Mouse (Mus musculus) forebrain, embryonic 15.5 days (tissue): ENCODE data around the gene Psors1c2. TPM values are rescaled to one million over a fixed set of nuclear protein-coding genes. Genes with fewer than 3 reads are reported as not detected.
"Not testable (repeated sequence)": the region's sequence is repeated elsewhere in the genome, so short reads cannot be mapped to it uniquely, and the experiment has no call there.

Source experiments
- ATAC-seq: fragments of 200-750 bp; cut with Nextera tagmentation; replicated peaks from 2 replicates; pipeline ENCODE4 v1.8.0; 2017; ENCODE audit warnings: mild to moderate bottlenecking, moderate TSS enrichment, moderate library complexity
- H3K27ac ChIP-seq: fragments of 300-500 bp; sonication (generic); replicated peaks from 2 replicates; pipeline ENCODE4 v1.5.1; 2015; ENCODE audit warnings: mild to moderate bottlenecking, inconsistent platforms
- H3K27me3 ChIP-seq: fragments of 300-500 bp; sonication (generic); 2 replicates; pipeline ENCODE4 v1.6.1; 2015; ENCODE audit warnings: inconsistent platforms
- H3K36me3 ChIP-seq: fragments of 300-500 bp; sonication (generic); 2 replicates; pipeline ENCODE4 v1.6.1; 2015; ENCODE audit warnings: mild to moderate bottlenecking, inconsistent platforms
- H3K4me1 ChIP-seq: fragments of 300-500 bp; sonication (generic); 2 replicates; pipeline ENCODE4 v1.6.1; 2015; ENCODE audit warnings: inconsistent platforms
- H3K4me2 ChIP-seq: fragments of 300-500 bp; sonication (generic); replicated peaks from 2 replicates; pipeline ENCODE4 v1.6.1; 2015; ENCODE audit warnings: mild to moderate bottlenecking, inconsistent platforms
- H3K4me3 ChIP-seq: fragments of 300-500 bp; sonication (generic); 2 replicates; pipeline ENCODE4 v1.5.1; 2015; ENCODE audit warnings: mild to moderate bottlenecking, inconsistent platforms
- H3K9ac ChIP-seq: fragments of 300-500 bp; sonication (generic); replicated peaks from 2 replicates; pipeline ENCODE4 v1.6.1; 2015; ENCODE audit warnings: mild to moderate bottlenecking, inconsistent platforms
- H3K9me3 ChIP-seq: fragments of 300-500 bp; sonication (generic); 2 replicates; pipeline ENCODE4 v1.6.1; 2016; ENCODE audit warnings: inconsistent platforms
- WGBS: fragments of 180-500 bp; shearing (Covaris S2); methylation state at CpG from one replicate; pipeline ENCODE4 v1.1.7; 2015; ENCODE audit warnings: mixed read lengths; 5-methylcytosine and 5-hydroxymethylcytosine counted together
- polyA plus RNA-seq: library from polyadenylated mRNA; unstranded; fragments of >200 nt; fragmentation: Nextera tagmentation; extraction: Ambion mirVana; gene quantifications from 2 replicates; pipeline ENCODE4 v1.2.1, GENCODE M21; 2015

Psors1c2 gene
- polyA plus RNA-seq, 1 experiment from 2014 or later: 1.2 TPM

- ATAC-seq: no peak
- Histone ChIP-seq H3K4me3 (no peak overlapping the region), H3K4me1 (no peaks in the 10 kb centered on the region), H3K4me2 (no peak overlapping the region), H3K27me3 (peaks cover 18% of the 10 kb centered on the region), H3K36me3 (no peaks in the 10 kb centered on the region), H3K27ac (no peak overlapping the region), H3K9ac (no peak overlapping the region), H3K9me3 (no peaks in the 10 kb centered on the region)
- 21% methylated on average over 13 of the region's 13 CpGs for WGBS
These were observed 25.3 kb upstream of the Psors1c2 start for GRCm38 (mm10) chr17:35507556-35508260.

GRCm38 (mm10) chr17:35508279-35508678 lies 24.7 kb upstream of the Psors1c2 start:
- 50% methylated on average over 5 of the region's 5 CpGs for WGBS
- not testable (repeated sequence) for H3K9me3 ChIP-seq, H3K4me2 ChIP-seq, ATAC-seq, H3K4me3 ChIP-seq, H3K36me3 ChIP-seq, H3K9ac ChIP-seq, H3K4me1 ChIP-seq, H3K27ac ChIP-seq
- peaks cover 18% of the 10 kb centered on the region for H3K27me3 ChIP-seq

DNA sequence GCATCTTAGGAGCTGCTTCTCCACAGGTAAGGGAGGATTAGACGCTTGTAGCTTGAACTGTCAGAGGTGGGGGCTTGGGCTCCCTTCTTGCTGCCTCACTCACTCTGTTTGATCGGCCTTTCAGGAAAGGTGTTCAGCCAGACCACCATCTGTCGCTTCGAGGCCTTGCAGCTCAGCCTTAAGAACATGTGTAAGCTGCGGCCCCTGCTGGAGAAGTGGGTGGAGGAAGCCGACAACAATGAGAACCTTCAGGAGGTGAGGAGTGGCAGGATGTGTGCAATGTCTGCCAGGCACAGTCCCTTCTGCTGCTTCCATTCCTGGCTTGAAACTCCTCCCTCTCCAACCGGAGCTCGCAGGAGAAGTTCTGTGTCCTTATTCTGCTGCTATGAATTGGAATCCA lies 23.7 kb upstream of the Psors1c2 start:
- 25% methylated on average over 8 of the region's 8 CpGs for WGBS
- Histone ChIP-seq H3K9ac (no peak overlapping the region), H3K4me1 (peaks cover under 1% of the 10 kb centered on the region), H3K9me3 (no peaks in the 10 kb centered on the region), H3K27me3 (peaks cover 18% of the 10 kb centered on the region), H3K36me3 (no peaks in the 10 kb centered on the region), H3K4me2 (no peak overlapping the region), H3K4me3 (no peak overlapping the region), H3K27ac (no peak overlapping the region)
- peak; percentile 32; the same call in 1 of the 2 replicates for ATAC-seq

- no peak for ATAC-seq
- 94% methylated on average over 7 of the region's 7 CpGs for WGBS
- Histone ChIP-seq H3K4me3 (no peak overlapping the region), H3K27me3 (no peaks in the 10 kb centered on the region), H3K4me1 (peaks cover 30% of the 10 kb centered on the region), H3K9me3 (no peaks in the 10 kb centered on the region), H3K9ac (no peak overlapping the region), H3K27ac (no peak overlapping the region), H3K36me3 (no peaks in the 10 kb centered on the region), H3K4me2 (no peak overlapping the region)
These were observed 19.9 kb upstream of the Psors1c2 start for GRCm38 (mm10) chr17:35512916-35513626.

- no peaks in the 10 kb centered on the region for H3K36me3 ChIP-seq
- no peak for ATAC-seq
- no peak overlapping the region for H3K9ac ChIP-seq
- 19% methylated on average over 2 of the region's 2 CpGs for WGBS
- H3K4me1 ChIP-seq: peaks cover 30% of the 10 kb centered on the region
- H3K27ac ChIP-seq: no peak overlapping the region
- no peaks in the 10 kb centered on the region for H3K27me3 ChIP-seq
- H3K4me2 ChIP-seq: no peak overlapping the region
- no peaks in the 10 kb centered on the region for H3K9me3 ChIP-seq
- no peak overlapping the region for H3K4me3 ChIP-seq
These were observed 19.1 kb upstream of the Psors1c2 start for GRCm38 (mm10) chr17:35513886-35514285.

DNA sequence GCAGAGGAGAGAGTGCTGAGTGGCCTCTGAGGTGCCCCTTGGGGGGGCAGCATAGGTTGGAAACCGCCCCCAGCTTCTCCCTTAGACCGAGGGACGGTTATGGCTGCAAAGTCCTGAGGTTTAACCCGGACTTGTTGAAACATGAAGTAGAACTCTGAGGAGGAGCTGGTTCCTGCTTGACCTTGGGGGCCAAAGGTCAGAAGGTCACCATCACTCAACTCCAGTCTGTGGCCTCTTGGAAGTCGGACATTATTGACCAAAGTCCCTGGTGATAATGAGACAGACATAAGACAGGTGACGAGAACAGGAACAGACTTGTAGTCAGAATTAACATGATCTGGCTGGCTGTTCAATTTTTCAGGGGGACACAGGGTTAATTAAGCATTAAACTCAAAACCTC lies 18.2 kb upstream of the Psors1c2 start:
- H3K4me3 ChIP-seq: peak overlapping the region; percentile 59; the same call in 1 of the 2 replicates
- peak overlapping the region; percentile 72 for H3K4me2 ChIP-seq
- no peaks in the 10 kb centered on the region for H3K27me3 ChIP-seq
- ATAC-seq: no peak
- no peaks in the 10 kb centered on the region for H3K36me3 ChIP-seq
- H3K27ac ChIP-seq: no peak overlapping the region
- peaks cover 30% of the 10 kb centered on the region for H3K4me1 ChIP-seq
- no peaks in the 10 kb centered on the region for H3K9me3 ChIP-seq
- 70% methylated on average over 6 of the region's 6 CpGs for WGBS
- H3K9ac ChIP-seq: no peak overlapping the region

DNA sequence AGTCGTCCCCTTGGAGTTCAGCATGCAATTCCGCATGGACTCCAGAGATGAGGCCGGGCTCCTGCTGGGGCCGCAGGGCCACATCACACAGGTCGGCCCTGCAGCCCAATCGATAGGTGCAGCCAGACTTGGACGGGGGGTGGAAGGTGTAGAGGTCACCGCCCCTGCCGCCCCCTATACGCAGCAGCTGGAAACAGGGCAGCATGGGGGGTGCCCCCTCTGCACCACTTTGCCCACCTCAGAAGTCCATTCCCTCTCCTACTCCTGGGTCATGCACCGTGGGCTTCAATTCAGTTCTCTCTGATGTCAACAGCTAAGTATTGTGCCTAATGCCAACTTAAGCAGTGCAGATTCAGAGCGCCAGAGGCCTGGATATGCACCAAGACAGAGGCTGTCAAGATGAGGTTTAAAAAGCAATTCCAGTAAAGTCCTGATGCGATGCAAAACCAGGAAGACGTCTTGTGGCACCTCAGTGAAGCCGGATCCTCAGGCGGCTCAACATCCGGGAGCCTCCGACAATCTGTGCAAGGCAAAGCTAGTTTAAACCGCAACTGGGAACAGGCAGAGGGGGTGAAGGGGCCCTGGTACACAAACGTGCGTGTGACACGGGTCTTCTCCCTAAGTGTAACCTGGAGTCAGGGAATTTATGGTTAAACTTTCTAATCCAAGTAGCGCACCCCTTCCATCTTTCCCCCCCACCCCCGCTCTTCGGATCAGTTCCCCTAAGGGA lies 16.9 kb upstream of the Psors1c2 start:
- ATAC-seq: peak; percentile 42
- H3K4me3 ChIP-seq: peak overlapping the region; percentile 59
- H3K36me3 ChIP-seq: no peaks in the 10 kb centered on the region
- H3K27ac ChIP-seq: no peak overlapping the region
- no peaks in the 10 kb centered on the region for H3K27me3 ChIP-seq
- peaks cover 30% of the 10 kb centered on the region for H3K4me1 ChIP-seq
- peak overlapping the region; percentile 54 for H3K9ac ChIP-seq
- peak overlapping the region; percentile 72 for H3K4me2 ChIP-seq
- WGBS: 5% methylated on average over 25 of the region's 25 CpGs
- H3K9me3 ChIP-seq: no peaks in the 10 kb centered on the region

DNA sequence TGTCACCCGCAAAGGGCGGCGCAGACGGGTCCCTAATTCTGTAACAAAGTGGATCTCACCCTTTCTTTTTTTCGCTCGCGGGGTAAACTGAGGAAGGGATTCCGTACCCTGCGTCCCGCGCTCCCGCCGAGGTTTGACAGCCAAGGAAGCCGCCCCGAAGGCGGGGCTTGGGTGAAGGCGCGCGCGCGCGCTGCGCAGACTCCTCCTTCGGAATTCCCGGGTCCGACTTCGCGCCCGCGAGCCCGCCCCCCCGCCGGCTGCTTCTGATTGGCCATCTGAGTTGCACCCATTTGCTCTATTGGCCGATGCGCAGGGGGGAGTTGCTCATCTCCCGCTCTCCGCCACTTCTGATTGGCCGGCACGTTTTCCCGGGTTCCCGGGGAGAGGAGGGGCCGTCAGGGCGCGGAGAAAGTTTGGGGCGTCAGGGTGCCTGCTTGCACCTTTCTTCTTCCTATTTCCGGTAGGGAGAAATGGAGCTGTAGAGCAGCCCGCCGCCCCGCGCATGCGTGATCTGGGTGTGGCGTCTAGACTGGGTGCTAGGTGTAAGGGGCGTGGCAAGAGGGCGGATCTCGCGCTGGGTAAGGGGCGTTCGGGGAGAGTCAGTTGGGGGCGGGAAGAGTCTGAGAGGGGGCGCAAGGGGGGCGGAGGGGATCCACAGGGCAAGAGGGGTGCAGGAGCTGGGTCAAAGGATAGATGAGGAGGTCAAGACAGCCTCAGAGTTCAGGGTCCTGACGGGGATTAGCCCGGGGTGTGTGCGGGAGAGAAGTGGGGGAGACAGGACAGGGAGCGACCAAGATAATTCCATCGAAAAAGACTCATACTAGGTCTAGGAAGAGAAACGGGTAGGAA lies 16.1 kb upstream of the Psors1c2 start, which contains the start of the genes Tcf19 and Cchcr1:
TSS of gene Tcf19 (minus strand) at position 173 of the 849 bp plus-strand sequence.
TSS of gene Cchcr1 (plus strand) at position 449 of the 849 bp plus-strand sequence.
- Histone ChIP-seq H3K9me3 (no peaks in the 10 kb centered on the region), H3K4me2 (peak within 1 kb of the TSS; percentile 72), H3K4me3 (peak within 1 kb of the TSS; percentile 59), H3K4me1 (peaks cover 30% of the 10 kb centered on the region), H3K27me3 (no peaks in the 10 kb centered on the region), H3K36me3 (no peaks in the 10 kb centered on the region), H3K9ac (peak within 1 kb of the TSS; percentile 54), H3K27ac (peak within 1 kb of the TSS; percentile 35; the same call in 1 of the 2 replicates)
- under 1% methylated on average over 67 of the region's 67 CpGs for WGBS
- peak; percentile 95 for ATAC-seq

GRCm38 (mm10) chr17:35517526-35517925 lies 15.5 kb upstream of the Psors1c2 start:
- Histone ChIP-seq H3K9me3 (no peaks in the 10 kb centered on the region), H3K27me3 (no peaks in the 10 kb centered on the region), H3K4me1 (peaks cover 30% of the 10 kb centered on the region), H3K4me2 (peak overlapping the region; percentile 72), H3K27ac (0 out of 2 replicates have a peak overlapping the region, but pooled peaks have one; percentile 35), H3K9ac (peak overlapping the region; percentile 49), H3K36me3 (no peaks in the 10 kb centered on the region), H3K4me3 (peak overlapping the region; percentile 59)
- no peak for ATAC-seq
- 9% methylated on average over 12 of the region's 12 CpGs for WGBS

- Histone ChIP-seq H3K9me3 (no peaks in the 10 kb centered on the region), H3K4me2 (no peak overlapping the region), H3K36me3 (no peaks in the 10 kb centered on the region), H3K27me3 (no peaks in the 10 kb centered on the region), H3K4me3 (no peak overlapping the region), H3K27ac (no peak overlapping the region), H3K4me1 (no peaks in the 10 kb centered on the region), H3K9ac (no peak overlapping the region)
- no peak for ATAC-seq
- WGBS: 89% methylated on average over 9 of the region's 9 CpGs
These were observed 8.6 kb upstream of the Psors1c2 start for GRCm38 (mm10) chr17:35524354-35524753.

GRCm38 (mm10) chr17:35526644-35527043 lies 6.4 kb upstream of the Psors1c2 start:
- no peak for ATAC-seq
- Histone ChIP-seq H3K9me3 (no peaks in the 10 kb centered on the region), H3K36me3 (no peaks in the 10 kb centered on the region), H3K9ac (no peak overlapping the region), H3K4me2 (no peak overlapping the region), H3K27ac (no peak overlapping the region), H3K4me1 (no peaks in the 10 kb centered on the region), H3K27me3 (no peaks in the 10 kb centered on the region), H3K4me3 (no peak overlapping the region)
- 80% methylated on average over 8 of the region's 8 CpGs for WGBS
